Mouse (Mus musculus) heart, adult 8-10 months (tissue): ENCODE results near the gene Apol7e. TPM values are rescaled to one million over a fixed set of nuclear protein-coding genes. Genes with fewer than 3 reads are reported as not detected.

Experiments used
- total RNA-seq, 4 experiments: library from RNA; stranded (reverse); gene quantifications; 2 replicates each; pipeline ENCODE4 v1.2.4; 2022

The Apol7e gene
- total RNA-seq, 4 experiments from 2014 or later = not detected

Other genes starting within 250 kb of the Apol7e start
- gene Apol10a, start 221.8 kb upstream of the Apol7e start, total RNA-seq = under 1 TPM in 1 of 4 experiments, not detected in 3; 0.11 TPM
- gene Apol11a, start 190.6 kb upstream of the Apol7e start, total RNA-seq = under 1 TPM in 1 of 4 experiments, not detected in 3; 0.20 TPM
- gene Apol7c, start 165.5 kb upstream of the Apol7e start, total RNA-seq = not detected
- gene 1700025B11Rik, start 137.0 kb upstream of the Apol7e start, total RNA-seq = not detected
- 1 to 10 TPM in 3 of 4 experiments, under 1 TPM in 1; 0.86 to 1.9 (median 1.2) TPM for gene Apol10b, start 102.7 kb upstream of the Apol7e start, total RNA-seq
- gene Gm36245, start 99.6 kb upstream of the Apol7e start, total RNA-seq = not detected
- gene Apol11b, start 55.6 kb upstream of the Apol7e start, total RNA-seq = 1 to 10 TPM in 3 of 4 experiments, under 1 TPM in 1; 0.31 to 2.8 (median 1.3) TPM
- under 1 TPM in 3 of 4 experiments, not detected in 1; 0.19 to 0.34 (median 0.22) TPM for gene Apol9b, start 30.2 kb downstream of the Apol7e start, total RNA-seq
- gene Apol8, start 58.1 kb downstream of the Apol7e start, total RNA-seq = not detected
- 100 to 1,000 TPM in 1 of 4 experiments, 10 to 100 TPM in 3; 72.5 to 127 (median 97.2) TPM for gene Myh9, start 143.3 kb downstream of the Apol7e start, total RNA-seq
- gene Txn2, start 230.1 kb downstream of the Apol7e start, total RNA-seq = 100 to 1,000 TPM; 303 to 339 (median 309) TPM